Mouse (Mus musculus): ENCODE measurements at regions not wholly inside any gene's neighbourhood (a gene's known extent, or its start where the extent isn't known, plus 50 kb on each side); places are given as distances from the start of the nearest gene placed in this dataset.
"Not testable (repeated sequence)": the region's sequence is repeated elsewhere in the genome, so short reads cannot be mapped to it uniquely, and the experiment has no call there.

GRCm38 (mm10) chr7:138758386-138758785 lies 87.5 kb upstream of the Ppp2r2d start:
- in situ Hi-C loops (cut with MboI, MseI) = no loop called here

- in situ Hi-C loops (cut with MboI, MseI) = loop anchor here in 1 of 2 experiments (10.0 kb wide), 1 partner anchor 336 kb away; the partner anchor contains the start of gene Dpysl4
Observed at GRCm38 (mm10) chr7:138748442-138748841, 97.4 kb upstream of the Ppp2r2d start.

GRCm38 (mm10) chr7:138746616-138747015 lies 99.3 kb upstream of the Ppp2r2d start:
- in situ Hi-C loops (cut with MboI, MseI) = loop anchor here in 1 of 2 experiments (10.0 kb wide), 1 partner anchor 338 kb away; the partner anchor contains the start of gene Dpysl4

- in situ Hi-C loops (cut with MboI, MseI) = loop anchor here in 1 of 2 experiments (10.0 kb wide), 1 partner anchor 342 kb away; the partner anchor contains the start of gene Dpysl4
Observed at GRCm38 (mm10) chr7:138742516-138742845, 103.4 kb upstream of the Ppp2r2d start.

- in situ Hi-C loops (cut with MboI, MseI) = loop anchor here in 1 of 2 experiments (10.0 kb wide), 1 partner anchor 343 kb away; the partner anchor contains the start of gene Dpysl4
Observed at GRCm38 (mm10) chr7:138741816-138742515, 103.9 kb upstream of the Ppp2r2d start.

GRCm38 (mm10) chr7:138734254-138734653 lies 111.6 kb upstream of the Ppp2r2d start:
- in situ Hi-C loops (cut with MboI, MseI) = loop anchor here in 1 of 2 experiments (5.0 to 10.0 kb wide), 2 partner anchors 88 to 909 kb away; no protein-coding TSS in a partner anchor

GRCm38 (mm10) chr7:138724829-138725228 lies 121.0 kb upstream of the Ppp2r2d start:
- in situ Hi-C loops (cut with MboI, MseI) = no loop called here

- in situ Hi-C loops (cut with MboI, MseI) = no loop called here
Observed at GRCm38 (mm10) chr7:138719608-138720007, 126.3 kb upstream of the Ppp2r2d start.

GRCm38 (mm10) chr7:138719115-138719514 lies 126.8 kb upstream of the Ppp2r2d start:
- in situ Hi-C loops (cut with MboI, MseI) = no loop called here

GRCm38 (mm10) chr7:138714731-138715130 lies 131.1 kb upstream of the Ppp2r2d start:
- in situ Hi-C loops (cut with MboI, MseI) = no loop called here

- in situ Hi-C loops (cut with MboI, MseI) = no loop called here
Observed at GRCm38 (mm10) chr7:138708373-138708772, 137.5 kb upstream of the Ppp2r2d start.

- in situ Hi-C loops (cut with MboI, MseI) = not testable (repeated sequence)
Observed at GRCm38 (mm10) chr7:138699599-138699998, 146.3 kb upstream of the Ppp2r2d start.

- in situ Hi-C loops (cut with MboI, MseI) = no loop called here
Observed at GRCm38 (mm10) chr7:138682161-138682560, 163.7 kb upstream of the Ppp2r2d start.

- in situ Hi-C loops (cut with MboI, MseI) = no loop called here
Observed at GRCm38 (mm10) chr7:138680530-138680929, 165.3 kb upstream of the Ppp2r2d start.

- in situ Hi-C loops (cut with MboI, MseI) = no loop called here
Observed at GRCm38 (mm10) chr7:138679575-138679974, 166.3 kb upstream of the Ppp2r2d start.

- in situ Hi-C loops (cut with MboI, MseI) = no loop called here
Observed at GRCm38 (mm10) chr7:138672959-138673358, 172.9 kb upstream of the Ppp2r2d start.

- in situ Hi-C loops (cut with MboI, MseI) = loop anchor here in 1 of 2 experiments (5.0 kb wide), 1 partner anchor 96 kb away; no protein-coding TSS in a partner anchor
Observed at GRCm38 (mm10) chr7:138668337-138668736, 177.5 kb upstream of the Ppp2r2d start.

GRCm38 (mm10) chr7:138660124-138660523 lies 185.8 kb upstream of the Ppp2r2d start:
- in situ Hi-C loops (cut with MboI, MseI) = no loop called here

- in situ Hi-C loops (cut with MboI, MseI) = no loop called here
Observed at GRCm38 (mm10) chr7:138657521-138657920, 188.4 kb upstream of the Ppp2r2d start.

GRCm38 (mm10) chr7:138657076-138657475 lies 188.8 kb upstream of the Ppp2r2d start:
- in situ Hi-C loops (cut with MboI, MseI) = no loop called here

GRCm38 (mm10) chr7:138655940-138656339 lies 189.9 kb upstream of the Ppp2r2d start:
- in situ Hi-C loops (cut with MboI, MseI) = no loop called here

- in situ Hi-C loops (cut with MboI, MseI) = no loop called here
Observed at GRCm38 (mm10) chr7:138650946-138651345, 194.9 kb upstream of the Ppp2r2d start.

GRCm38 (mm10) chr7:138647636-138648035 lies 198.2 kb upstream of the Ppp2r2d start:
- in situ Hi-C loops (cut with MboI, MseI) = no loop called here

Data from T-helper 17 cell (primary cell).